Mouse (Mus musculus) cerebral cortex, adult 2 months (tissue): Measurements from ENCODE around the gene Neurl1b.

Experiments
- WGBS: fragments of 180-500 bp; shearing (Covaris S2); methylation state at CpG from one replicate; pipeline ENCODE4 v1.1.7; 2018; 5-methylcytosine and 5-hydroxymethylcytosine counted together

The Neurl1b gene

DNA sequence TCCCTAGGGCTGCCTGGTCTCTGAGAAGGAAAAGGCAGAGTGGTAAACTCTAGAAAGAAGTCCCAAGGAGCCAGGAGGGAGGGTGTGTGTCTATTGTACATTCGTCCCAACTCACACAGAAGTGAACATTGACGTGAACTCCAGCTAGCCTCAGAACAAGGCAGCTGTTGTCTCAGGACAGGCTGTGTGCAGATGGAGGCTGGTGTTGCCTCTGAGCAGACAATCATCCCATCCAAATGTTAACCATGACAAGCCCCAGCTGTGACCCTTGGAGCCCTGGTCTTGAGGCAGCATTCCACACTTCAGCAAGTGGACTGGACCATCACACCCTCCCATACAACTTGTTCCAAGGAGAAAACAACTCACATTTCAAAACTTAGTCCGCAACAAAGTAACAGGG, 77.6 kb downstream of the Neurl1b start:
- WGBS: 87% methylated on average over 3 of the region's 3 CpGs

DNA sequence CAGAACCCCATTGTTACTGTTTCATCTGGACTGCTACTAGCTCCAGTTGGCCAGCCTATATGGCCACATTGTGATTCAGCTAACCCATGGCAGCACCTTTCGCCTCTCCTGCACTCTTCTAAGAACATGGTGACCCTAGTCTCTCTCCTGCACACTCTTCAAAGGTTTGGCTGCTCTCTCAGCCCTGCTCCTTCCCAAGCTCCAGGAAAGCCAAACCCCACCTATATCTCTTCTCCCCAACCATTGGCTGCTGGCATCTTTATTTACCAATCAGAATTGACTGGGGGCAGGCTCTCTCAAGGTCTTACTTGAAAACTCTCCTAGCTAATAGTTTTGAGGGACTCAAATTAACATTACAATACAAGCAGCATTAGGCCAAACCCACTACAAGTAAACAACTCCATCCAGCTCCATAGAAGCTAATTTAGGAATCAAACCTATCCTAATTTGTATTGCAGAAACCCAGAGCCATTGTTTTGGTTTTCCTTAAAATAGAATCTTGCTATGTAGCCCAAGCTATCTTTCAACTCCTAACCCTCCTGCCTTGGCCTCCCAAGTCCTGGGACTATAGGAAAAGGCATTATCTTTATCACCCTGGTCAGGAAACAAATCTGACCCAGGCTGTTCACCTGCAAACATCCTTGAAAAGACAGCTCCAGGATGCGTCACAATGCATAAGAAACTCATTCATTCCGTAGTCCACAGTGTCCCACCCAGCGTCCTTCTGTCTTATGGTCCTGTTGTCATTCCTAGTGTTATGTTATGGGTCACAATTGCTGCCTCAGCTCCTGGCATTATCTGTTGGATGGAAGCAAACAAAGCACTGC, 80.2 kb downstream of the Neurl1b start:
- 93% methylated on average over 4 of the region's 4 CpGs for WGBS
